Mouse (Mus musculus): Measurements from ENCODE around the gene Nacad.

The Nacad gene

GRCm38 (mm10) chr11:6605491-6606399, at the start of gene Nacad:
TSS of gene Nacad (minus strand) at chr11:6606053.
- peak; percentile 76 for DNase-seq (ENCODE audit: low read depth, low spot score)

DNA sequence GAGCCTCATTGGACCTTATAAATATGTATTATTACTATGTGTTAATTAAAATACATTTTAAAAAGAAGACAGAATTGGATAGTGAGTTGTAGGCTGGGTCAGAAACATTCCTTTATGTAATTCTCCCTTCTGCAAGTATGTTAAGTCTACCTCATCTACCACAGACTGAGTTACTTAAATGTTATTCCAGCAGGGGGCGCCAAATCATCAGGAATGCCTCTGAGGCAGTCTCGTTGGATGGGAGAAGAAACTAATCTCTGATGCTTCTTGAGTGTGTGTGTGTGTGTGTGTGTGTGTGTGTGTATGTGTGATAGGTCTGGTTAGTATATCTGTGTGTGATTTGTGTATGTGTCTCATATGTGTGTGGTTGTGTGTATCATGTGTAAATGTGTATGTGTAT, 49.0 kb upstream of the Nacad start:
- peak; percentile 92 for DNase-seq (ENCODE audit: low read depth, low spot score)

GRCm38 (mm10) chr11:6652978-6653377, 47.1 kb upstream of the Nacad start:
- DNase-seq (ENCODE audit: low read depth, low spot score) = peak; percentile 56

- DNase-seq (ENCODE audit: low read depth, low spot score) = no peak
Observed at GRCm38 (mm10) chr11:6650519-6650918, 44.7 kb upstream of the Nacad start.

DNA sequence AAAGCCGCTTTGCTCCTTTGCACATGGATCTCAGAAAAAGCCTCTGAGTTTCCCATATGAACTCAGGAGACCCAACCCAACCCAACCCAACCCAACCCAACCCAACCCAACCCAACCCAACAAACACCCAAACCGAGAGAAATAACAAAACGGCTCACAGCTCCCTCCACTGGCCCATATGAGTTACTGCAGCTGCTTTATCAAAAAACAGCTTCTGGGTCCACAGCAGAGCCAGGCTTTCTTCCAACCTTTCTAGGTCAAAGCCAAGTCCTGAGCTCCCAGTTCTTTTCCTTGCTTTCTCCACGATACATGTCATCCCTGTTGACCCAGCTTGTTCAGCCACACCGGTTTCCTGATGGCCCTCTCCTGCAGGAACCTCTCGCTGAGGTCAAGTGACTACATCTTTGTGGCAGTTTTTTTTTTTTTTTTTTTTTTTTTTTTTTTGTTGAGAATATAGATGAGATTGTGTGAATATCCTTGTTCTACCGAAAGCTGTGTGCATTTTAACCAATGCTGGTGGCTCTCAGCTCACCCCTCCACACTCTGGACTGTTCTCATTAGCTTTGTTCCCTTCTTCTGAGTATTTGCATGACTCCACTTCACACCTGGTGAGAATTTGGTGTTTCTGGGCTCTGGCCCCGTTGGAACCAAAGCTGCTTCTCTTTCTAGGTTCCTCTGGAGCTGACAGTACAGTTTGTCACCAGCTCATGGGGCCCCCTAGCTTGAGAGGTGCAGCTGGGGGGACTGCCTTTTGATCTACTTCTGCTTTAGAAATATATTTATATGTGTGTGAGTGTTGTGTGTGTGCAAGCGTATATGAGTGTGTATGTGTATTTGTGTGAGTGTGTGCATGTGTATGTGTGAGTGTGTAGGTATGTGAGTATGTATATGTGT, 42.2 kb upstream of the Nacad start:
- DNase-seq (ENCODE audit: low read depth, low spot score) = peak; percentile 62

DNA sequence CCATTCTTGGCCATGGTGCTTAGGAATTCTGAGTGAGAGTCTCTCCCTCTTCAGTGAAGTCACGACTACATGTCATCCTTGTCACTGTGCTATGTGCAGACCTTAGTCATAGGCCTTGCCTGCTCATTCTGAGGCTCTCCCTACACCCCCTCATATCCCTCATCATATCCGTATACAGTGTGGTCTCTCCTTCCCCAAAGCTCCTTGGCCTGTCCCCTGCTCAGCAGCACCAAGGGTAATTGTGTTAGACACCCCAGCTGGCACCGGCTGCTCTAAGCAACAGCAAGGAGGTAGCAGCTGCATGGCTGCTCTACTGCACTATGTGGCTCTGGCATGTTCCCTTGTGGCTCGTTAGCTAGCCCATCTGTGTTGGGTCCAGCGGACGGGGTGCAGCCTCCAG, 38.7 kb upstream of the Nacad start:
- no peak for DNase-seq (ENCODE audit: low read depth, low spot score)

DNA sequence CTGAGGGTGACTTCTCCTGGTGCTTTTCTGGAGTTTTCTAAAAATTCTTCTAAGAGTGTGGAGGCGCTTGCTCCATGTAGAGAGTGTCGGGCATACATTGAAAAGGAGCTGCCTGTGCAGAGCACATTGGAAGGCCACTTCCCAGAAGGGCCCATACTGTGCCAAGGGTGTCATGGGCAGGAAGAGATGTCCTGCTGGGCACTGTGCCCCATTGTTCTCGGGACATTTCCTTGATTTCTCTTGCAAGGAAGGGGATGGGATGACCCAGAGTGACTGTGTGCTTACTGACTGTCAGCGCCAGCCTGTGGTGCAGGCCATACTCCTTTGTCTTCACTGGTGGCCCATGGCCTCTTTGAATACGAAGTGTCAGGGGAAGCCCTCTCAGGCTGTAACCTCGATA, 33.2 kb upstream of the Nacad start:
- DNase-seq (ENCODE audit: low read depth, low spot score) = no peak

DNA sequence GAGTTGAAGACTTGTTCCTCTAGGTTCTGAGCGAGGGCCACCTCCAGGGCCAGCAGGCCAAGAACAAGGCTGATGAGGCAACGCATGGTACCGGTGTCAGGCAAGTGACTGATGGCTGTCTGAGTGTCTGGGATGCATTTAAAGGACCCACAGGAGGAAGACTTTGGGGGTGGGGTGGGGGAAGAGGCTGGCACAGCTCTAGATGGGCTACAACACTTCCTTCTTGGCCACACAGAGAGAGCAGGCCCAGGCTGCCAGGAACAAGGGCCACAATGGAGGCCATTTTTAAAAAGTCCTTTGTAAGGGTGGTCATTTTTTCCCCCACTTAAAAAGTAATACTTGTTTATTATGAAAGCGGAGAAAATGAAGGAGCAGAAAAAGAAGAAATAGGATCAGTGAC, 32.7 kb upstream of the Nacad start, which contains the start of gene Wap:
Gene Wap, minus strand, starts transcription at position 101 of the 400 bp plus-strand sequence.
- DNase-seq (ENCODE audit: low read depth, low spot score) = no peak

GRCm38 (mm10) chr11:6636150-6636549, 30.3 kb upstream of the Nacad start:
- DNase-seq (ENCODE audit: low read depth, low spot score) = peak; percentile 58

DNA sequence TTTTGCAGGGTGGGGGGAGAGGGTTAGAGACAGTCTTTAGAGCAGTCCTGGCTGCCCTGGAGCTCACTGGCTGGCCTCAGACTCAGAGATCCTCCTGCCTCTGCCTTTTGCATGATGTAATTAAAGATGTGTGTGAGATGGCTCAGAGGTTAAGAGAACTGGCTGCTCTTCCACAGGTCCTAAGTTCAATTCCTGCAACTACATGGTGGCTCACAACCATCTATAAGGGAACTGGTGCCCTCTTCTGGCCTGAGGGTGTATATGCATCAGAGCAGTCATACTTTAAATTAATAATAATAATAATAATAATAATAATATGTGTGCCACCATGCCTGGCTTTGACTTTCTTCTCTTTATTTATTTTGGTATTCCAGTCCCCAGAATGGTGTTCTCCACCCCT, 23.8 kb upstream of the Nacad start:
- peak; percentile 56 for DNase-seq (ENCODE audit: low read depth, low spot score)

- peak; percentile 86 for DNase-seq (ENCODE audit: low read depth, low spot score)
Observed at GRCm38 (mm10) chr11:6628568-6628967, 22.7 kb upstream of the Nacad start.

DNA sequence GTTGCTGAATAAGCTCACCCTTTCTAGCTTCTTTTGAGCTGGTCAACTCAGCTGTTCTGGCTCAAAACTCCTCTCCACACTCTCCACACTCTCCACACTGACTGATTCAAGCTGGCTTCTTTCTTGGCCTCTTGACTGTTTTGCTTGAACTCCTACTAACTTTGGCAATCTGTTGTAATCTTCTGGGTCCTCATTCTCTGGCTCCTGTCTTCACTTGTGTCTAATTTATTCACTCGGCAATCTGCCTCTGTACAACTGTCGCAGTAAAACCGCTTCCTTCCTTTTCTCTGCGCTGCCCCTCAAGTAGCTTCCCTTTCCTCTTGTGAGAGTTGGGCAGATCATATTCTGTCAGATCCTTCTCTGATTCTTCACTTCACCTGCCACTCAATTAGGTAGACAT, 21.9 kb upstream of the Nacad start:
- DNase-seq (ENCODE audit: low read depth, low spot score) = no peak

DNA sequence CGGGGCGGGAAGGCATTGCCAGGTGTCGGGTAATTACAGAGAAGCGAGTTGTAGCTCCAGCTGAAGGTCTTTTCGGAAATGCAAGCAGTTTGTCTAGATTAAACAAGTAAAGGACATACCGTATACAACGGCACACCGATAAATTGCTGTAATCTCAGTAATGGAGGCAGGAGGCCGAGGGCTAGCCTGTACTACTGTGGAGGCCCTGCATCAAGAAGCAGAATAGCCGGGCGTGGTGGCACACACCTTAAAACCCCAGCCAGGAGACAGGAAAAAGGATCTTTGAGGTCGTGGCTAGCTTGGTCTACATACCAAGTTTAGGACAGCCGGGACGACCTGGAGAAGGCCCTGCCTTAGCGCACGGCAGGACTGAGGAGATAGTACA, 20.5 kb upstream of the Nacad start:
- DNase-seq (ENCODE audit: low read depth, low spot score) = no peak

DNA sequence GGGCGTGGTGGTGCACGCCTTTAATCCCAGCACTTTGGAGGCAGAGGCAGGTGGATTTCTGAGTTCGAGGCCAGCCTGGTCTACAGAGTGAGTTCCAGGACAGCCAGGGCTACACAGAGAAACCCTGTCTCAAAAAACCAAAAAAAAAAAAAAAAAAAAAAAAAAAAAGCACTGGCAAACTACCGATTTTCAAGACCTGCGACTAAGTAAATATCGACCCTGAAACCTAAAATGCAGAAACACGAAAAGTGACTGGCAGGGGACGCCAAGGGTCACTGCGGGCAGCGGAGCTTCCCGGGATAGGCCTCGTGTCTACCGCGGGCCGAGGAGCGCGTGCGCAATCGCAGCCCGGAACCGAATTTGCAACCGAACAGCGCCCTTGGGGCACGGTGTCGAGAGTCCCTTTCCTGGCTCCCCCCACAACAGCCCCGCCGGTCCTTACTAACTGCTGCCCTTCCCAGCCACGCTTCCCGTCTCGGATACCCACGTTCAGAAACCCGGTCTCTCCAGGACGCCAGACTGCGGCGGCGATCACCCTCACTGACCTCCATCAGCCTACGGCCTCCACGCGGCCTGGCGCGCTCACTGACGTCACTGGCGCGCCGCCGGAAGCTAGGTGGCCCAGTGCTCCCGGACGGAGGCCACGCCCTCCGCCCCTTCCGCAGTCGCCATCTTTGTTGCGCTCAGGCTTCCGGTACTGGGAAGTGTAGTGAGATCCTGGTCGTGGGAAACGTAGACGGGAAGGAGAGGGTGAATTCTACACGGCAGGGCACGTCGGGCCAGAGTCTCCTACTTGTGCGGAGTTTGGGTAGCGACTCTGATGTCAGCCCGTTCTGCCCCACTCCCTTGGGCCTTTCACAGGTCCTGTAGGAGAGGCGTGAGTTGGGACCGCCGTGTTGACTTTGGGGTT, 19.9 kb upstream of the Nacad start, which contains the start of gene Tbrg4:
Gene Tbrg4, minus strand, starts transcription at position 590 of the 910 bp plus-strand sequence.
- peak; percentile 96 for DNase-seq (ENCODE audit: low read depth, low spot score)

GRCm38 (mm10) chr11:6624619-6625382, 18.9 kb upstream of the Nacad start:
- peak; percentile 54 for DNase-seq (ENCODE audit: low read depth, low spot score)

DNA sequence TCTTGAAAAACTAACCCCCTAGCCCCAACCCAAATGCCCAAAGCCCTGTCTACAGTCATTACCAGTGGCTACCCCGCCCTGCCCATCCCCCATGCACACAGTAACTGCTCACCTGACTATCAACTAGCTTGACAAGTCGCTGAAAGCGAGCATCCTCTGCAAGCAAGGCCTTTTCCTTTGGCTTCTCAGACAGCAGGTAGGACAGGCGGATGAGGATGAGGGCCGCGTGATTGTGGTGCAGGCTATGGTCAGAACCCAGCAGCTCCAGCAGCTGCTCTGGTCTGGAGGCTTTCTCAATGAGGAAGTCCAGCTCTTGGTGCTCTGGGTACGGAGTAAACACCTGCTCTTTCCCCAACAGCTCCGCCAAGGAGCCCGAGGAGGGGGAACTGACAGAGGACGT, 17.9 kb upstream of the Nacad start:
- DNase-seq (ENCODE audit: low read depth, low spot score) = no peak

DNA sequence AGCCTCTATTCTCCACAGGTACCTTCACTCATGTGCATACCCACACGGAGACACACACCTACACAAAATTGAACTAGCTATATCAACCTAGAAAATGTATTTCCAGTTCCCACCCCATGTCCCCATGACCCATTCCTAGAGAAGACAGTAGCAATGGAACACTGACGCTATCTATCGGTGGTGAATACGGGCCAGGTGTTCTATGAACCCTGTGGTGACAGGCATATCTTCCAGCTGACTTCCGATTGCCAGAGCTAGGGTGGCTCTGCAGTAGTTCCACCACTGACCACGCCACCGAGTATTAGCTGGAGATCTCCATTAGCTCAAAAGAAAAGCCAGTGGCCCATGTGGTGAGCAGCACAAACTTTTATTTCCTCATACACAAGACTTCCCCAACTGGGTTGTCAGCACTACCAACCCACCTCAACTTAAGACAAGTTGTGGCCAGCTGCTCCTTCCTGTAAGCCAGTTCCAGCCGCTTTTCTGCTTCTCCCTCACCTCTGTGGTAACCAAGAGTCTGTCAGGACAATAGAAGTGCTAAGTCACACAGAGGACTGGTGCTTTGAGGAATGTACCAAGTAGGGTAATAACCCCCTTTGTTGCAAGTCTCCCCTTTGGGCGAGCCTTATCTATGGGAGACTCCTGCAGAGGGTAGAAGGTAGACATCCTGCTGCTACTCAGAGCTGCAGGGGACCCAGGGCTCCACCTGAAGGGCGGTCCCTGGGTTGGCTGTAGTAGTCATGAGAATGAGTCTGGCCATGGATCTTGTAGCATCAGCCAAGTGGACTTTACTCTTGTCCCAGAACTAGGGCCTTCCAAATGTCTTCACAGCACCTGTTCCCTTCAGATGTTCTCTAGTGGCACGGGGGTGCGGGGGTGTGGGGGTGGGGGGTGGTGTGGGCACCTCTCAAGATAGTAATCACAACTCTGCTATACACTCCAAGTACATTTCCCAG, 9.7 kb upstream of the Nacad start:
- peak; percentile 85 for DNase-seq (ENCODE audit: low read depth, low spot score)

DNA sequence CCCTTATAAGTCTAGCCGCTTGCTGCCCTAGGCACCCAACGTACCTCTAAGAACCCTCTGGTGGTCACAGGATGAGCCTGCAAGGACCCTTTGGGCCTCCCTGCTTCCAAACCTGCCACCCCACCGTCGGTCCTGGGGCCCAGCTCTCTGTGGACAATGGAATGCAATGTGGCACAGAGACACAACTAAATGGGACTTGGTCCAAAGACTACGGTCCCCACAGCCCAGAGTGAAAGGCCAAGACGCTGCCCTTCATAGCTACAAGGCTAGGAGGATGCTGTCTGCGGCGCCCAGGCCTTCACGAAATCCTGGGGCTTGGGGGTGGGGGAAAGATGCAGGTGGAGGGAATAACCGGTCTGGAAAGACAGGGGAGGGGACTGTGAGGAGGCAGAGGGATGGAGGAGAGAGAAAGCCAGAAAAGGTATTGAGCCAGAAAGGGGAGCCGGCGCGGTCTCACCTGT, 802 bp downstream of the Nacad start:
- DNase-seq (ENCODE audit: low read depth, low spot score) = no peak

DNA sequence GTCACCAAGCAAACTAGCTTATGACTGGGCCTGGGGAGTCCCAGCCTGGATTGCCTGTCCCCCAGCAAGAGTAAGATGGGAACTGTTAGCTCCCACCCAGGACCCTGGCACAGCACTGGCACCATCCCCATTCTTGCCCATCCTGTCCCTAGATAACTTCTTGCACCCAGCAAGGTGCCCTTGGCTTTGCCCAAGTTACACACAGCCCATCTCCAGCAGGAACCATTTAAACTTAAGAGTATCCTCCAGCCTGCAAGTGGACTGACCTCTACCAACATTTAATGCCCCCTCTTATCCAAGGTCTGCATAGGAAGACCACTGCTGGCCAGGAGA, 1.3 kb downstream of the Nacad start:
- no peak for DNase-seq (ENCODE audit: low read depth, low spot score)

All from R1 (cell line).